Mouse (Mus musculus) erythroblast, embryonic 14.5 days (primary cell): ENCODE data around the gene Kirrel.

ENCODE experiments used
- GATA1 ChIP-seq: IDR thresholded peaks from 2 replicates; pipeline ENCODE4 v1.6.1; 2012; ENCODE audit warnings: low read length, inconsistent platforms, mixed read lengths
- TAL1 ChIP-seq: IDR thresholded peaks from 3 replicates; pipeline ENCODE4 v1.6.1; 2012; ENCODE audit warnings: low read length, inconsistent platforms, mixed read lengths

DNA sequence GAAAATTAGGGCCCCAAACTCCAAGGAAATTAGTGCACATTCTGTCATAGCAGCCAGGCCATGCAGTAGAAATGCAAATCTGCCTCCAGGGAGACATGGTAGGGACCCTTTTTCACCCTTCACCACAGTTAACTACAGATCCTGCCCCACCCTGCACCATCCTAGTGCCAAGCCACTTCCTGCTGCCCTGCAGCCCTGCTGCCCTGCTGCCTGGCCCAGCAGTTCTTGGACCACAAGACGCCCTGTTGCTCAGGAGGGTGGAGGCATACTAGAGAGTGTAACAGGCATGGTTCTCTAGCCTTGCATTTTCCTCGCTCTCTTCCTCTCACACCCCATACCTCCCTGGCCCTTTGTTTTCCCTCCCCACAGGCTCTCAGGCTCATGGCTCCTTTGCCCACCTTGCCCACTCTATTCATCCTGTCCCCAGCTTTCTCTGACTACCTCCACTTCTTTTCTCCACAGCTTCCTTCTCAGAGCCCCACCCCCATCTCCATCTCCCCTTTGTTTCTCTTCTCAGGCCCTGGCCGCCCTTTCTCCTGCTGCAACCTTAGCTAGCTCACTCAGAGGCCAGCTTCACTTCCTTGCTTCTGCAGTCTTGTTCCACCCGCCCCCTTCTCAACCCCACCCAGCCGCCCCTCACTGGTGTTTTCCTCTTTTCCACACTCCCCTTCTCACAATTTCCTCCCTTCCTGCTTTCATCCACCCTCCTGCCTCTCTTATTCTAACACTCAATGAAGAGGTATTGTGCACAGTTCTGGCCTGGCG, 29.9 kb downstream of the Kirrel start:
- TF ChIP-seq GATA1: no peak
- no peak for TF ChIP-seq TAL1
